ENCODE assay signal across 20 mouse cellular contexts in genomic region chr8:4916447-4916846, GRCm38 (mm10).
"Had no signal": no experiment of that assay in that cellular context is flagged by ENCODE, and none has a peak within 500 bp of the region (broad histone marks: within the 10 kb centered on the region; RNA-seq: fewer than 3 reads in every experiment).

No protein-coding gene starts in this region.

- H3K9me3 ChIP-seq: limb, embryonic 15.5 days; midbrain, embryonic 12.5 days; midbrain, embryonic 15.5 days had no signal

- H3K27me3 ChIP-seq: limb, embryonic 12.5 days; limb, embryonic 15.5 days; midbrain, embryonic 12.5 days; midbrain, embryonic 15.5 days; neural tube, embryonic 13.5 days had no signal

- H3K36me3 ChIP-seq: limb, embryonic 12.5 days; limb, embryonic 15.5 days; midbrain, embryonic 12.5 days; midbrain, embryonic 15.5 days; neural tube, embryonic 13.5 days had no signal

- DNase-seq: kidney, adult 2 months; kidney, postnatal 25 days; left cerebral cortex, postnatal 4 days; liver, postnatal 0 days; lung, embryonic 14.5 days; retina, postnatal 1 day; right cerebral cortex, postnatal 4 days; thymus, postnatal 25 days had no signal

- H3K4me3 ChIP-seq: left cerebral cortex, adult 2 months; limb, embryonic 12.5 days; limb, embryonic 15.5 days; midbrain, embryonic 12.5 days; midbrain, embryonic 15.5 days; neural tube, embryonic 13.5 days had no signal

- ATAC-seq: intestine, postnatal 0 days; liver, postnatal 0 days; lung, postnatal 0 days; midbrain, embryonic 15.5 days had no signal

- H3K27ac ChIP-seq: kidney, postnatal 0 days; left cerebral cortex, adult 2 months; limb, embryonic 12.5 days; limb, embryonic 15.5 days; liver, embryonic 14.5 days; macrophage; midbrain, embryonic 12.5 days; midbrain, embryonic 15.5 days; neural tube, embryonic 13.5 days; stomach, postnatal 0 days had no signal

- H3K4me1 ChIP-seq: limb, embryonic 12.5 days; limb, embryonic 15.5 days; midbrain, embryonic 12.5 days; midbrain, embryonic 15.5 days; neural tube, embryonic 13.5 days had no signal
